Mouse (Mus musculus): Measurements from ENCODE around the gene Rfx8. TPM values are rescaled to one million over a fixed set of nuclear protein-coding genes. Genes with fewer than 3 reads are reported as not detected.
"Not testable (repeated sequence)": the region's sequence is repeated elsewhere in the genome, so short reads cannot be mapped to it uniquely, and the experiment has no call there.

Gene Rfx8
- polyA plus RNA-seq, 1 experiment = not detected

DNA sequence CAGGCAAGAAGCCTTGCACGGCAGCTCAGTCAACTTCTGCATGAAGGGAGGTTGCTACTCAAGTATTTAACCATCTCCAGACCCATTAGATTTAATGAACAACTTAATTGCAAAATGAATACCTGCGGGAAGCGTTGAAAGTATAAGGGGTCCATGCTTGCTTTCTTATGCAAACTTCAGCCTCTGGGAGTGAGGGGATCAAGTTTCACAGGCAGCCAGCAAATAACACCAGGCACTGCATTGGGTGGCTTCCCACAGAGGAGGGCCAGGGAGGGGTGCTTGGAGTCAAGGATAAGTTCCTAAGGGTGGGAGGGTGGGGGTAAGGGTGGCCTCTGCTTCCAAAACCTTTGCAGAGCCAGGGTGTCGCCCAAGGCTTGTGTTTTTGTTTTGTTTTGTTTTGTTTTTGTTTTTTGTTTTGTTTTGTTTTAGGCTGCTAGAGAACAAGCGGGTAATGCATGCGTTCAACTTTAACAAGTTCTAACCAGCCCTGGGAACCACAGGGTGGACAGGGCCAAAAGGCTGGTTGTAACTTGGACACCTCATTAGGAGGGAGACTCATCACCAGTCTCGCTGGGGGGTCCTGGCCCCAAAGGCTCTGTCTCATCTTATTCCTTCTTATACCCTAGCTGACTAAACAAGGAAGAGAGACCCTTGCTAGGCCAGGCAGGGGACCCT, 20.1 kb downstream of the Rfx8 start:
- WGBS = 70% methylated on average over 7 of the region's 7 CpGs
- DNase-seq (ENCODE audit: low read depth, low spot score) = no peak

DNA sequence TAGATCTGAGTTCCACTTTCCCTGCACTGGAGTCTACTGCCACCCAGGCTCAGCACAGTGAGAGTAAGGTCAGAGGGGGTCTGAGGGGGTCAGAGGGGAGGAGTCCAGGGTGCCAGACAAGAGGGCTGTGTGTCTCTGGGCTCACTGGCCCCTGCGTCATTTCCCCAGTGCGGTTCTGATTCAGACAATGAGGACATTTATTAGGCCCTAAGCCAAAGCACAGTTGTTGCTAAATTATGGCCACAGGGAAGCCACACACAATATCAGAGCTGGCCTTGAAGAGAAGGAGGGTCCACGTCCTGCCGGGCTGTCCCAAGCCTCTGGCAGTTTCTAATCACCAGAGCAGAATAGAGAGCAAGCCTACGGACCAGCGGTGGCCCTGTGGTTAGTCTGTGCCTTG, 22.3 kb downstream of the Rfx8 start:
- no peak for DNase-seq (ENCODE audit: low read depth, low spot score)
- 79% methylated on average over 6 of the region's 6 CpGs for WGBS

DNA sequence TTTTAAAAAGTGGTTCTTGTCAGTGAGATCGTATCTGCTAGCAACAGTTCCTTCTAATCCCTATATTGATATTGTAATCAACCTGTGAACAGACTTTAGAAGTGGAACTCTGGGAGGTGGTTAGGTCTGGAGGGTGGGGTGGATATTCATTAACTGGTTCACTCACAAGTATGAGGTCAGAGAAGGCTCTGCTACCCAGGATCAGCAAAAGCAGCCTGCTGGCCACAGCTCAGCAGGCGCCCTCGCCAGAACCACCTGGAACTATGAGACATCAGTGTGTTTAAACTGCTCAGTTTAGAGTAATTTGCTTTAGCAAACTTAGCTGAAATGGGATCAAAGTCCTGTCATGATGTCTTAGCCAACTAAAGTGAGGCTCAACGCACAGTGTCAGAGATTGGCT, 25.6 kb downstream of the Rfx8 start:
- 21% methylated on average over 4 of the region's 4 CpGs for WGBS
- DNase-seq (ENCODE audit: low read depth, low spot score) = no peak

DNA sequence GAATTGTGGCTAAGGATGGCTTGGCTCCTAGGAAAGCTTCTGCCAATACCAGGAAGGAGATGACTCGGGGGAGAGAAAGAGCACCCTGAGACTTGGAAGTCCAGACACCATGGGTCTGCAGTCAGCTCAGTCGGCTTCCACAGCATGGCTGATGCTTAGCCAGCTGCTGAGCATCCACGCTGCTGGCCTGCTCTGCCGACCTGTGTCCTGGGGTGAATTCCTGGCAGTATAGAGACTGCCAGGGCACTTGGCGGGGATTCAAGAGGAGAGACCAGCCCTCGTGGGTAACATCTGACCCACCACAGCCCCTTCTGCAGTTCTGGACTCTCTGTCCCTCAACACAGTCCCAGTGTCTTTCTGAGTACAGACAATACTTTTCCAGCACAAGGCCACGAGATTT, 26.0 kb downstream of the Rfx8 start:
- 32% methylated on average over 7 of the region's 7 CpGs for WGBS
- DNase-seq (ENCODE audit: low read depth, low spot score) = no peak

DNA sequence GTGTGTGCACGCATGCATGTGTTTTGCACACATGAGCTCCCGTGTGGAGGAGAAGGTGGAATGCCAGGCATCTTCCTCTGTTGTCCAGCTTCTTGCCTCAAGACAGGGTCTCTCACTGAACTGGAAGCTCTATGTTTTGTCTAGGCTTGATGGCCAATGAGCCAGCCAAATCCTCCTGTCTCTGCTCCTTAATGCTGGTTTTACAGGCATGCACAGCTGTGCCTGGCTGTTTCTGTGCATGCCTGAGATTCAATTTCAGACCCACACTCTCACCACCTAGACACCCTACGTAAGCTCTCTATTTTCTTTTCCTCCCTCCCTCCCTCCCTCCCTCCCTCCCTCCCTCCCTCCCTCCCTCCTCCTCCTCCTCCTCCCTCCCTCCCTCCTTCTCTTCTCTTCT, 28.8 kb downstream of the Rfx8 start:
- 73% methylated on average over 3 of the region's 3 CpGs for WGBS
- no peak for DNase-seq (ENCODE audit: low read depth, low spot score)

DNA sequence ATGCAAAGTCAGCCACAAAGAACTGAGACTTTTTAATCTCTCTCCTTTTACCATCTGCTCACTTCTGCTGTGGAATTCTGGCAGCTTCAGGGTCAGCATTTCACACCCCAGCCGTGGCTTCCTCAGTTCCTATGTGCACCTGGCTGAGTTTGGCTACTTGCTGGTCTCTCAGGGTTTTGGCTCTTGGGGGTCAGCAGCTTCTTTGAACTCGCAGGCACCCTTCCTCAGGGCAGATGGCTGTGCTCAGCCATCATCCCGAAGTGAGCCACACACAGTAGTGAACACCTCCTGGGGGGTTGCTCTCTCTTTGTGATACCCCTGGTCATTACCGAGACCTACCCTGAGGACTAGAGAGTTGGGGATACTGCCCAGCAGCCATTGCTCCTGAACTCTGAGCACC, 29.7 kb downstream of the Rfx8 start:
- WGBS = 74% methylated on average over 4 of the region's 4 CpGs
- no peak for DNase-seq (ENCODE audit: low read depth, low spot score)

DNA sequence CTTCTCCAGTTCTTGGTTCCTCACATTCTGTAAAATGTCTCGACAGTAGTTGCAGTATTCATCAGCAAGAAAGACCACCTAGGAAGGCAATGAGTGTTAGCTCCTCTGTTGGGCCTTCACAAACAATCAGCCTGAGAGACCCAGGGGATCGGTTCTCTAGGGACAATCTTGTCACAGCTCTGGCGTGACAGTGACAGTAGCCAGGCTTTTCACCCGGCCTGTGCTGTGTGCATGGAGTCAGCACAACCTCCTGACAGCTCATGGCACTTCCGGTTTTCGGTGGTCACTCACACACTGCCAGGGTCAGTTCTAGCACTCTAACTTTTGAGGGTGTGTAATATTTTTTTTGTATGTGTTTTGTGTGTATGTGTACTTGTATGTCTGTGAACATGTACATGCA, 32.2 kb downstream of the Rfx8 start:
- WGBS = 80% methylated on average over 6 of the region's 6 CpGs
- no peak for DNase-seq (ENCODE audit: low read depth, low spot score)

DNA sequence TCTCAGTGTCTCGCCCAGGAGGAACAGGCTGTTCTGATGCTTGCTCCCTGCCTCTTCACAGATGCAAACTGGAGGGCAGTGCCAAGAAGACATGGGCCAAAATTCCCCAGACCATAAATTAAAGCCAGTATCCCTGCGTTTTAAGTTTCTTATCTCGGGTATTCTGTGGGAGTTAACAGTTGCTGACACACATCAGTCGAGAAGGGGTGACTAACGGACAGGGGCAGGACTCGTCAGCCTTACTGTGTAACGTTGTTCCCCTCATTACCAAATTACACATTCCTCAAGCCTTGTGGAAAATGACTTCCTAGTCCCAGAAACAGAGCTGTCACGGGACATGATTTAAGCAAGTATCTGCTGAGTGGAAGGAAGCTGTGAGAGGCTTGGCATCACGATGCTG, 33.5 kb downstream of the Rfx8 start:
- DNase-seq (ENCODE audit: low read depth, low spot score) = no peak
- 65% methylated on average over 9 of the region's 9 CpGs for WGBS

DNA sequence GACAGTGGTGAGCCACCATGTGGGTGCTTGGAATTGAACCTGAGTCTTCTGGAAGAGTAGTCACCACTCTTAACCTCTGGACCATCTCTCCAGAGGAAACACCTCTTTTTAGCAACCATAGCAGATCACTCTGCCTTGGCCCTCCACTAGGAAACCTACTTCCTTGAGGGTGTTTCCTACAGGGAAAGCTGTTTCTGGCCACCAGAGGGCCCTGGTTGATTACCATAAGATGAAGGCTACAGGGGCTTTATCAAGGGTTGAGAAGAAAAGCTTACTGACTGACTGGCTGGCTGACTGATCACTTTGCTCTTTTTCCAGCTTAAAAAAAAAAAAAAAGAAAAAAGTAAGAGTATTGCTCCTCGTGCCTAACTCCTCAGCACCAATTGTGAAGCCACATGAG, 35.0 kb downstream of the Rfx8 start:
- 9% methylated on average over 1 of the region's 1 CpGs for WGBS
- DNase-seq (ENCODE audit: low read depth, low spot score) = peak; percentile 4

DNA sequence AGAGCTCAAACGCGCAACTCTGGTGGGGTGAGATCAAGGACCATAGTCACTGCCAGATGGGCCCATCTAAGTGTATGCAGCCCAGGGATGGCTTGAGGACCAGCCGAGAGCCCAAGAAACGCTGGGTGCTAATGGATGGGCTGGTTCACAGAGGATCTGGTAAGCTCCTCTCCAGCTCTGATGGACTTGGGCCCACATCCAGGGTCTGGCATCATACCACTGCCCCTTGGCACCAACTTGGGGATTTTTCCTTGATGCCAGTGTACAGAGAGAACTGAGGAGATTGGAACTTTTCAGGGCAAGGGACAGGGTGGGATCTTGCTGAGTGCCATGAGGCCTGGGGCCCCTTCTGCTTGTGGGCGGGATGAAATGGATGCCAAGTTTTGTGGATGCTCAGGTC, 39.2 kb downstream of the Rfx8 start:
- WGBS = 91% methylated on average over 5 of the region's 5 CpGs
- no peak for DNase-seq (ENCODE audit: low read depth, low spot score)

DNA sequence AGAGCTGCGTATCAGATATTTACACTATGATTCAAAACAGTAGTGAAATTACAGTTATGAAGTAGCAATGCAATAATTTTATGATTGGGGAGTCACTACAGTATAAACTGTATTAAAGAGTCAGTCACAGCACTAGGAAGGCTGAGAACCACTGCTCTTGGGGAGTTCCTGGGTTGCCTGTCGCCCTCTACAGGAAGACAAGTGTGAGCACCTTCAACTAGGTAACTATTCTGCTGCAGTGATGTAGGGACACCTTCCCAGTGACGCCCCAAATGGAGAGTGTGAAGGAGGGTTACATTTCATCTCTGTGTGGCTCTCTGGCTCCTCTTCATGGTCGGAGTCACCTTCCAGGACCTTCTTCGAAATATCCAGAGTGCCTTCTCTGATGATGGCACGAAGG, 40.3 kb downstream of the Rfx8 start:
- 72% methylated on average over 6 of the region's 6 CpGs for WGBS
- no peak for DNase-seq (ENCODE audit: low read depth, low spot score)

DNA sequence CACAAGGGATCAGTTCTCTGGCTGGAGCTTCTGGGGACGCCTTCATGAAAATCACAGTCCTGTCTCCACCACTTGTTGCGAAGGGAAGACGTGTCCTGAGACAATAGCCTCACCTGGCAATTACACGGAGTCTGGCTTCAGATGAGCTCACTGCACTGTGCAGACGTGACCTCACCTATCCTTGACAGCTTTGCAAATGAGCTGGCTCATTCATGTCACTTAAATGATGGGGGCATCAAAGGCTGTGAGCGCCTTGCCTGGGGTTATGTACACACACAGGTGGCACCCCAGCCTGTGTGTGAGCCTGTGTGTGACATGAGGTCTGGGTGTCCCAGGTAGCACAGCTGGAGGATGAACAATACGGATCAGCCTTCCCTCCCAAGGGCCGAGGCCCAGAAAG, 41.9 kb downstream of the Rfx8 start:
- WGBS = 49% methylated on average over 8 of the region's 8 CpGs
- no peak for DNase-seq (ENCODE audit: low read depth, low spot score)

DNA sequence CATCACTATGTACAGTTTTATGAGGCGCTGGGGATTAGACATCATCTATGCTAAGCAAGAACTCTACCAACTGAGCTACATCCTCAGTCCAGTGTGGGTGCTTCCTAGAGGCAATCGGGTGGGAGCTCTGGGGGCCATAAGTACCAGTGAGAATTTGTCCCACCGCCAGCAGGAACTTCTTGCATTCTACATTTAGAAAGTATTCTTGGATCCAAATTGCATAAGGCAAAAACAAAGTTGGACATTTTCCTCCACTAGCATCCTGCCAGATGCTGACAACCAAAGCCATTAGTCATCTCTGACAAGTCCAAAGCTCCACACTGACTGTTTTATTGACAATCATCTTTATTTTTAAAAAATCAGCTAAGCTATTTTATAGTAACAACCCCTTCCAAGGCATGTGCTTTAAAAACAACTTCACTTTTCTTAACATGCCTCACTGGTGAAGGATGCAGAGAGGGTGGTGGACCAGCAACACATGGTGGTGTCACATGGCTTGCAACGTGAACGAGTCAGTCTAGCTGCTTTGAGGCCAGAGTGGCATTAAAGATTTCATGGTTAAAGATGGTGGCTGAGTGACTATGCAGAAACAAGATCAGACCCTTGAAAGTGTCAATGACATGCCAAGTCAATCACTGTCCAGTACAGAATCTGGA, 44.4 kb downstream of the Rfx8 start:
- DNase-seq (ENCODE audit: low read depth, low spot score) = no peak
- WGBS = 76% methylated on average over 5 of the region's 5 CpGs

DNA sequence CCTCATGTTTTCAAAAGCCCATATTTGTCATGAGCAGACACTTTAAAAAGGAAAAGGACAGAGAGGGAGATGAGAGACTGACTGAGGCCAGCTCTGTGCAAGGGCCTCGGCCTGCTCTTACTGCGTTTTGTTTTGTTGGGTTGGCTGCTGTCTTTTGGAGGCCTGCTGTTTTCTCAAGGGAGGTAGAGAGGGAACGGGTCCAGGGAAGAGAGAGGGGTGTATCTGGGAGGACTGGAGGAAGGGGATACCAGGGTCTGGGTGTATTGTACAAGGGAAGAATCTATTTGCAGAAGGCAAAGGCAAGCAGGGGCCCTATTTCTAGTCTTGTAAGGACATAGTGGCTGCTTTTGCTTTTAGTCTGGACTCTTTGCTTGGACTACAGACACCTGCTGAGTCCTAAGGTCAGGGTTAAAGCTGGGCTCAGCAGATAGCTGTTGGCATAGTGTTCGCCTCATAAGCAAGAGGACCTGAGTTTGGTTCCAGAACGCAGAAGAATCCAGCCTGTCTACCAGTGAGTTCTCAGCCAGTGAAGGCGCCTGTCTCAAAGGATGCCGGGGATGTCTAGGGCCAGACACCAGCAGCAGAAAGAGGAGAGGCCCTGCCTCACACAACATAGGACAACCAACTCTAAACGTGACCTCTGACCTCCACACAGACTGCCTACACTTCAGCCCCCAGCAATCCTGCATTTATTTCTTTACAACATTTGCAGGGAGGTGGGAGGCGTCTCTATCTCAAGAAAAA, 48.3 kb downstream of the Rfx8 start:
- DNase-seq (ENCODE audit: low read depth, low spot score) = no peak
- WGBS = 83% methylated on average over 9 of the region's 9 CpGs

DNA sequence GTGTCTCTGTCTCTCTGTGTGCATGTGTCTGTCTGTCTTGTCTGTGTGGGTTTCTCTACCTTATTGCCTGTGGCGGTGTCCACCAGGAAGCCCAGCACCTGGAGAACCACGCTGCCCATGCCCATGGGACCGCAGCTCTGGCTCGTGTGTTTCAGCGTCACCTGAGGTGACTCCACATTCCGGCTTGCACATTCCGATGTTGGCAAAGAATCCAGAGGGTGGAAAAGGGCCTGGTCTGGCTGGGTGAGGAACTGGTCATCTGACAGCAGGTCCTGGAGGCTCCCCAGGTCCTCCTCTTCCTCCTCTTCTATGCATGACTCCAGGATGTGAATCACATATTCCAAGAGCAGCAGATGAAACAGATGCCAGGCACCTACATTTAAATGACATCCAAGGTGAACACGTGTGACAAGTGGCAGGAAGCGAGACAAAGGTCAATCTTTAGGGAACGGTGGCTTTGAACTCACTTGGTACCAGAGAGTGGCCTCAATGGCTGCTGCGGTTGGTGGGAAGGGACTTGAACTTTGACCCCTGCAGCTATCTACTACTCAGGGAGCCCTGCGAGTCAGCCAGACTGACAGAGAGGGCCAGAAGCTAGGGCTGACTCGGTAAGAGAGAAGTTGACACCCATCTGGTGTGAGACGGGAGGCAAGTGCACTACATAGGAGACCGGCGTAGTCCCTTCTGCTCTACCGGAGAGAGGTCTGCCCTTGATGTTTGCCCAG, 50.4 kb downstream of the Rfx8 start:
- no peak for DNase-seq (ENCODE audit: low read depth, low spot score)
- 74% methylated on average over 17 of the region's 17 CpGs for WGBS

DNA sequence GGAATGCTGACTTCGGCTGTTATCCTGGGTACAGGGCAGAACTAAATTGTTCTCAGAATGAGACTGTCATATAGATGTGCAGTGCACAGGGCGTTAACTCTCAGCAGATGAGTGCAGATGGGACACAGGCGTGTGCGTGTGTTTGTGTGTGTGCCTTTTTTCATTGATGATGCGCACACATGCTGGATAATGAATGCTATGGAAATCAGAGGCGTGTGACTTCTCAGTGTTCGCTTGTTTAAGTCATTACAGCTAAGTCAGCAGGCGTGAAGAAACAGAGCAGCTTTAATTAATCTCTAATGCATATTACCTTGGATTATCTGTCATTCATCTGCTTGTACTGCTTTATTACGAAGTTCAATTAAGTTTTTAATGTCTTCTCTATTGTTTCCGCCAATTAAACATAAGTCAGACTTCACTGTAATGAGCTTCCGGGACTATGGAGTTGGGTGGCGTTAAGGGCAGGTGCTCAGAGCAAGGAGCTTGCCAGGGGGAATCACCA, 54.0 kb downstream of the Rfx8 start:
- WGBS = 84% methylated on average over 12 of the region's 12 CpGs
- no peak for DNase-seq (ENCODE audit: low read depth, low spot score)

DNA sequence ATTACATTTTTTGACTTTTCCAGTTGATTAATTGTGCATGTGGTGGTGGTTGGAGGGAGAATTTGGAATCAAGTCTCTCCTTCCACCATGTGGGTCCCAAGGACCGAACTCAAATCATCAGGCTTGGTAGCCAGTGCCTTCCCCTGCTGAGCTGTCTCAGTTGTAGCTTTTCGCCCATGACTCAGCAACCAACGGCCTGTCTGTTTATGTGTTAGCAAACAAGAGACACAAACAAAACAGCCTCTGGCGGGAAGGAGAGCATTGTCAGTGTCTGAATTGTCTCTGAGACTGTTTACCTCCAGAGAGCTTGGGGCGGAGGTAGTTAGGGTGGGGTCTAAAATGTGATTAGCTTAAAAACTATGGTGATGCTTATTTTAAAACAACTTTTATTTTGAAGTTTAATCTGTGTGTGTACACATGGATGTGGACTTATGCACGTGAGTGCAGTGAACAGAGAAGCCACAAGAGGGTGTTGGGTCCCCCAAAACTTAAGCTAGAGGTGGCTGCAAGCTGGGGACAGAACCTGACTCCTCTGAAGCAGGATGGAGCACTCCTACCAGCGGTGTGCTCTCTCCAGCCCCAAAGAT, 56.7 kb downstream of the Rfx8 start:
- 74% methylated on average over 7 of the region's 7 CpGs for WGBS

DNA sequence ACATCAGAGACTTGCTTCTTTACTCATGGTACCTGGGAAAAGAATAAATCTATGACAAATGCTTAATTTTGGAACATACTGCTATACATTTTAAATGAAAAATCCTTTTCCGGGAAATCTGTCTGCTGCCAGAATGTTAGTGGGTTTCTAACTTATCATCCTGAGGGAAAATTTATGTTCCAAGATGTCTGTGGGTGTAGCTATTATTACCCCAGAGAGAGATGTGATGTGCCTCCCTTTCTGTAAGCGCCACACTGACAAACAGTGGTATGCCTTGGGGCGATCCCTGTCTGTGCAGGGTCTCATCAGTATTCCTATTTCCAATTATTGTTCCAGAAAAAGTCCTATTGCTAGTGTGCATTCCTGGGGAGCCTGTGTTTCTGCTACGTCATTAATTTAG, 57.7 kb downstream of the Rfx8 start:
- no peak for DNase-seq (ENCODE audit: low read depth, low spot score)
- WGBS = 92% methylated on average over 4 of the region's 4 CpGs

More for the DNA sequence above, 56.7 kb downstream of the Rfx8 start:
- DNase-seq (ENCODE audit: low read depth, low spot score) = no peak

DNA sequence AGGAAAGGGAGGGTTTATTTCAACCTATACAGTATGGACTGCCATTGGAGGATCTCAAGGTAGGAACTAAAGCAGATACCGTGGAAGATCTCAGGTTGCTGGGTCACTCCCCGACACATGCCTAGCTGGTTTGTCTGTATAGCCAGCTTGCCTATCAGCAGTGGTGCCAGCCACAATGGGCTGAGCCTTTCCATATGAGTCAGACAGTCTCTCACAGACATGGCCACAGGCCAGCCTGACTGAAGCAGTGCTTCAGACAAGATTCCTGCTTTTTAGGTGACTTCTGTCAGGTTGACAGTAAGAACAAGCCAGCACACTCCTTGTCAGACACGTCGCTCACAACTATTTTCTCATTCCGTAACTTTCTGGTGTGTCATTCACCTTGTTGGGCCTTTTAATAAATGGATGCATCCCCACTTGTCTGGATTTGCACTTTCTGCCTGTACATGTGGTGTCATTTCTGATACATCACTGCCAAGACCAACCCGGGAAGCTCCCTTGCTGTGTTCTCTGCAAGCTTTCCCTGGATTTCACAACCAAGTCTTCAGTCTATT, 63.7 kb downstream of the Rfx8 start:
- DNase-seq (ENCODE audit: low read depth, low spot score) = no peak
- 77% methylated on average over 6 of the region's 6 CpGs for WGBS

DNA sequence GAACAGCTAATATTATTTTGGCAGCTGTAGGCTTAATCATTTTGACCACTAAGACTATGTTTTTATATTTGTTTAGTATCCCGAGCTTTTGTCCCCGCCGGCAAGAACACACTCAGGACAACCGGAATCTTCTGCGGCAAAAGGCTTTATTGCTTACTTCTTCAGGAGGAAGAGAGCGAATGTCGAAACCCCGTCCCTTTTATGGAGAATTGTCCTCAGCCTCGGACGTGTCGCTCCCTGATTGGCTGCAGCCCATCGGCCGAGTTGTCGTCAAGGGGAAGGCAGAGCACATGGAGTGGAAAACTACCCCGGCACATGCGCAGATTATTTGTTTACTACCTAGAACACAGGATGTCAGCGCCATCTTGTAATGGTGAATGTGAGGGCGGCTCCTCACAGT, 65.9 kb downstream of the Rfx8 start:
- WGBS = 85% methylated on average over 18 of the region's 18 CpGs

More for the DNA sequence above, 65.9 kb downstream of the Rfx8 start:
- DNase-seq (ENCODE audit: low read depth, low spot score) = not testable (repeated sequence)

Measured in large intestine, adult 2 months (tissue).